Mouse (Mus musculus): ENCODE data around the gene Lmo4. TPM values are rescaled to one million over a fixed set of nuclear protein-coding genes. Genes with fewer than 3 reads are reported as not detected.

Lmo4 gene
- polyA plus RNA-seq, 1 experiment: 10.3 TPM

- H3K36me3 ChIP-seq (ENCODE audit: control insufficient read depth, insufficient read depth, low read length): no peaks in the 10 kb centered on the region
- no peak for TF ChIP-seq POLR2A (IDR thresholded peaks at IDR 0.05; ENCODE audit: control insufficient read depth, low read depth, low read length)
- no peak for TF ChIP-seq CTCF (IDR thresholded peaks at IDR 0.05; ENCODE audit: control insufficient read depth, insufficient read depth, insufficient replicate concordance, low read depth, low read length)
- peak overlapping the region; percentile 43 for H3K4me3 ChIP-seq (ENCODE audit: control insufficient read depth, low read depth, low read length)
- peaks cover 8% of the 10 kb centered on the region for H3K4me1 ChIP-seq (ENCODE audit: control insufficient read depth, insufficient read depth, low read length)
- H3K27me3 ChIP-seq (ENCODE audit: control insufficient read depth, insufficient read depth, low read length): peaks cover 6% of the 10 kb centered on the region
- peak overlapping the region; percentile 26; the same call in 1 of the 2 replicates for H3K27ac ChIP-seq (ENCODE audit: control insufficient read depth, insufficient read depth, low read depth, low read length)
Measured at GRCm38 (mm10) chr3:144203259-144203987, 1.6 kb downstream of the Lmo4 start.

GRCm38 (mm10) chr3:144202574-144203258 lies 2.3 kb downstream of the Lmo4 start:
- peaks cover 6% of the 10 kb centered on the region for H3K27me3 ChIP-seq (ENCODE audit: control insufficient read depth, insufficient read depth, low read length)
- H3K27ac ChIP-seq (ENCODE audit: control insufficient read depth, insufficient read depth, low read depth, low read length): no peak overlapping the region
- peaks cover 9% of the 10 kb centered on the region for H3K4me1 ChIP-seq (ENCODE audit: control insufficient read depth, insufficient read depth, low read length)
- TF ChIP-seq POLR2A (IDR thresholded peaks at IDR 0.05; ENCODE audit: control insufficient read depth, low read depth, low read length) (no peak), CTCF (IDR thresholded peaks at IDR 0.05; ENCODE audit: control insufficient read depth, insufficient read depth, insufficient replicate concordance, low read depth, low read length) (no peak)
- H3K36me3 ChIP-seq (ENCODE audit: control insufficient read depth, insufficient read depth, low read length): no peaks in the 10 kb centered on the region
- peak overlapping the region; percentile 77 for H3K4me3 ChIP-seq (ENCODE audit: control insufficient read depth, low read depth, low read length)

GRCm38 (mm10) chr3:144201794-144202573 lies 3.0 kb downstream of the Lmo4 start:
- Histone ChIP-seq H3K27me3 (ENCODE audit: control insufficient read depth, insufficient read depth, low read length) (peaks cover 6% of the 10 kb centered on the region), H3K36me3 (ENCODE audit: control insufficient read depth, insufficient read depth, low read length) (no peaks in the 10 kb centered on the region), H3K4me3 (ENCODE audit: control insufficient read depth, low read depth, low read length) (peak overlapping the region; percentile 77), H3K4me1 (ENCODE audit: control insufficient read depth, insufficient read depth, low read length) (peaks cover 9% of the 10 kb centered on the region), H3K27ac (ENCODE audit: control insufficient read depth, insufficient read depth, low read depth, low read length) (peak overlapping the region; percentile 19; the same call in 1 of the 2 replicates)
- TF ChIP-seq POLR2A (IDR thresholded peaks at IDR 0.05; ENCODE audit: control insufficient read depth, low read depth, low read length) (no peak), CTCF (IDR thresholded peaks at IDR 0.05; ENCODE audit: control insufficient read depth, insufficient read depth, insufficient replicate concordance, low read depth, low read length) (no peak)

- H3K36me3 ChIP-seq (ENCODE audit: control insufficient read depth, insufficient read depth, low read length): no peaks in the 10 kb centered on the region
- no peak overlapping the region for H3K4me3 ChIP-seq (ENCODE audit: control insufficient read depth, low read depth, low read length)
- H3K27ac ChIP-seq (ENCODE audit: control insufficient read depth, insufficient read depth, low read depth, low read length): no peak overlapping the region
- H3K27me3 ChIP-seq (ENCODE audit: control insufficient read depth, insufficient read depth, low read length): no peaks in the 10 kb centered on the region
- TF ChIP-seq POLR2A (IDR thresholded peaks at IDR 0.05; ENCODE audit: control insufficient read depth, low read depth, low read length) (no peak), CTCF (IDR thresholded peaks at IDR 0.05; ENCODE audit: control insufficient read depth, insufficient read depth, insufficient replicate concordance, low read depth, low read length) (no peak)
- H3K4me1 ChIP-seq (ENCODE audit: control insufficient read depth, insufficient read depth, low read length): no peaks in the 10 kb centered on the region
Measured at GRCm38 (mm10) chr3:144185327-144186152, 19.5 kb downstream of the Lmo4 start.

- Histone ChIP-seq H3K4me1 (ENCODE audit: control insufficient read depth, insufficient read depth, low read length) (no peaks in the 10 kb centered on the region), H3K27ac (ENCODE audit: control insufficient read depth, insufficient read depth, low read depth, low read length) (no peak overlapping the region), H3K27me3 (ENCODE audit: control insufficient read depth, insufficient read depth, low read length) (no peaks in the 10 kb centered on the region), H3K36me3 (ENCODE audit: control insufficient read depth, insufficient read depth, low read length) (no peaks in the 10 kb centered on the region), H3K4me3 (ENCODE audit: control insufficient read depth, low read depth, low read length) (no peak overlapping the region)
- no peak for TF ChIP-seq POLR2A (IDR thresholded peaks at IDR 0.05; ENCODE audit: control insufficient read depth, low read depth, low read length)
- no peak for TF ChIP-seq CTCF (IDR thresholded peaks at IDR 0.05; ENCODE audit: control insufficient read depth, insufficient read depth, insufficient replicate concordance, low read depth, low read length)
Measured at GRCm38 (mm10) chr3:144184918-144185317, 20.1 kb downstream of the Lmo4 start.

GRCm38 (mm10) chr3:144182229-144182628 lies 22.8 kb downstream of the Lmo4 start:
- Histone ChIP-seq H3K27ac (ENCODE audit: control insufficient read depth, insufficient read depth, low read depth, low read length) (no peak overlapping the region), H3K27me3 (ENCODE audit: control insufficient read depth, insufficient read depth, low read length) (no peaks in the 10 kb centered on the region), H3K4me1 (ENCODE audit: control insufficient read depth, insufficient read depth, low read length) (no peaks in the 10 kb centered on the region), H3K4me3 (ENCODE audit: control insufficient read depth, low read depth, low read length) (no peak overlapping the region), H3K36me3 (ENCODE audit: control insufficient read depth, insufficient read depth, low read length) (no peaks in the 10 kb centered on the region)
- TF ChIP-seq CTCF (IDR thresholded peaks at IDR 0.05; ENCODE audit: control insufficient read depth, insufficient read depth, insufficient replicate concordance, low read depth, low read length) (no peak), POLR2A (IDR thresholded peaks at IDR 0.05; ENCODE audit: control insufficient read depth, low read depth, low read length) (no peak)

Data from testis, adult 2 months (tissue).